Mouse (Mus musculus): Measurements from ENCODE around the gene Fmn2.

- TF ChIP-seq POLR2A (IDR thresholded peaks at IDR 0.05; ENCODE audit: control insufficient read depth, low read depth, low read length) (no peak), CTCF (IDR thresholded peaks at IDR 0.05; ENCODE audit: control insufficient read depth, insufficient read depth, insufficient replicate concordance, low read depth, low read length) (no peak)
These were observed 128.4 kb downstream of the Fmn2 start for GRCm38 (mm10) chr1:174630074-174630473.

All from testis, adult 2 months (tissue).